Comparison of ENCODE assay signal across 25 mouse cellular contexts in genomic region chr6:145936511-145936910, GRCm38 (mm10). TPM values are rescaled to one million over a fixed set of nuclear protein-coding genes. Genes with fewer than 3 reads are reported as not detected.
A peak's percentile ranks its signal among the peaks of the same experiment; 100 is the strongest.
DNase-seq lines count a peak whose midpoint lies in the region; ATAC-seq and TF ChIP-seq lines count a peak whose summit lies in the region.
"Had no signal": no experiment of that assay in that cellular context is flagged by ENCODE, and none has a peak within 500 bp of the region (broad histone marks: within the 10 kb centered on the region; RNA-seq: fewer than 3 reads in every experiment).

No protein-coding gene starts in this region.

- no peak overlapping the region for H3K4me3 ChIP-seq in heart, adult 2 months
- no peak overlapping the region for H3K4me3 ChIP-seq in heart, embryonic 11.5 days (ENCODE audit: low read depth, low read length)
- H3K4me3 ChIP-seq in kidney, embryonic 16.5 days (ENCODE audit: low read length) = no peak overlapping the region
- H3K4me3 ChIP-seq: hindbrain, embryonic 13.5 days; layer of hippocampus, adult 2 months; left cerebral cortex, adult 2 months; limb, embryonic 12.5 days; liver, embryonic 15.5 days; midbrain, embryonic 10.5 days; midbrain, embryonic 15.5 days; neural tube, embryonic 15.5 days had no signal

- H3K9ac ChIP-seq in heart, adult 2 months (ENCODE audit: low read depth, low read length) = no peak overlapping the region
- no peak overlapping the region for H3K9ac ChIP-seq in heart, embryonic 11.5 days (ENCODE audit: low read depth, low read length)
- no peak overlapping the region for H3K9ac ChIP-seq in kidney, embryonic 16.5 days (replicated peaks; ENCODE audit: low read length)
- H3K9ac ChIP-seq: hindbrain, embryonic 13.5 days; limb, embryonic 12.5 days; liver, embryonic 15.5 days; lung, embryonic 14.5 days; midbrain, embryonic 15.5 days; neural tube, embryonic 15.5 days had no signal

- intact Hi-C loops in heart, adult 2 months (cut with DNase I) = no loop called here

- 67% methylated on average over 4 of the region's 4 CpGs for WGBS in heart, adult 2 months
- WGBS in heart, embryonic 11.5 days (ENCODE audit: insufficient replicate concordance) = 87% methylated on average over 4 of the region's 4 CpGs
- 90% methylated on average over 4 of the region's 4 CpGs for WGBS in kidney, embryonic 16.5 days

- no peaks in the 10 kb centered on the region for H3K9me3 ChIP-seq in heart, embryonic 11.5 days (replicated peaks; ENCODE audit: control insufficient read depth, low read length)
- peaks cover 6% of the 10 kb centered on the region; the same call in 1 of the 2 replicates for H3K9me3 ChIP-seq in kidney, embryonic 16.5 days (ENCODE audit: low read length)
- H3K9me3 ChIP-seq: hindbrain, embryonic 13.5 days; limb, embryonic 12.5 days; liver, embryonic 15.5 days; midbrain, embryonic 10.5 days; midbrain, embryonic 15.5 days; neural tube, embryonic 15.5 days had no signal

- TF ChIP-seq EP300 in heart, adult 2 months (IDR thresholded peaks at IDR 0.05; ENCODE audit: insufficient read depth, low read depth, low read length) = no peak

- no peak for TF ChIP-seq CTCF in heart, adult 2 months (IDR thresholded peaks at IDR 0.05)

- ATAC-seq in heart, embryonic 11.5 days (replicated peaks; ENCODE audit: insufficient number of reproducible peaks, low FRiP score, low TSS enrichment) = no peak
- no peak for ATAC-seq in kidney, embryonic 16.5 days (ENCODE audit: low FRiP score, low TSS enrichment)
- ATAC-seq: forebrain, embryonic 16.5 days; intestine, postnatal 0 days; midbrain, embryonic 15.5 days had no signal

- H3K79me2 ChIP-seq in heart, adult 2 months (replicated peaks; ENCODE audit: control insufficient read depth, insufficient read depth, low read length) = no peaks in the 10 kb centered on the region

- peaks cover 8% of the 10 kb centered on the region for H3K4me1 ChIP-seq in heart, adult 2 months (ENCODE audit: control insufficient read depth, insufficient read depth, low read length)
- H3K4me1 ChIP-seq in heart, embryonic 11.5 days (ENCODE audit: control insufficient read depth, insufficient read depth, low read length) = peaks cover 18% of the 10 kb centered on the region; the same call in 1 of the 2 replicates
- peaks cover 17% of the 10 kb centered on the region for H3K4me1 ChIP-seq in kidney, embryonic 16.5 days (ENCODE audit: insufficient read depth, low read length)
- H3K4me1 ChIP-seq: liver, embryonic 15.5 days had no signal

- H3K36me3 ChIP-seq in heart, adult 2 months (ENCODE audit: control insufficient read depth, insufficient read depth, low read length) = peaks cover 2% of the 10 kb centered on the region; the same call in 1 of the 2 replicates
- no peaks in the 10 kb centered on the region for H3K36me3 ChIP-seq in heart, embryonic 11.5 days (ENCODE audit: control insufficient read depth, insufficient read depth, low read length)
- no peaks in the 10 kb centered on the region for H3K36me3 ChIP-seq in kidney, embryonic 16.5 days (ENCODE audit: insufficient read depth, low read length)
- H3K36me3 ChIP-seq: hindbrain, embryonic 13.5 days; limb, embryonic 12.5 days; liver, embryonic 15.5 days; midbrain, embryonic 10.5 days; midbrain, embryonic 15.5 days; neural tube, embryonic 15.5 days had no signal

- no peak for DNase-seq in heart, adult 2 months
- DNase-seq in kidney, adult 18-20 months = peak; percentile 18
- DNase-seq in kidney, postnatal 14 days = peak; percentile 38
- DNase-seq in urinary bladder, postnatal 4 days (ENCODE audit: low spot score in 2 of 2) = no peak
- DNase-seq: adrenal gland, postnatal 25 days; B cell, adult 2 months; cerebellum, adult 11-12 months; cerebellum, postnatal 36 days; lung, embryonic 14.5 days; lung, postnatal 14 days; retina, postnatal 1 day; right cerebral cortex, postnatal 14 days; thymus, postnatal 4 days had no signal

- no peak for TF ChIP-seq POLR2A in heart, adult 2 months (IDR thresholded peaks at IDR 0.05; ENCODE audit: insufficient read depth, low read depth, low read length)

- no peaks in the 10 kb centered on the region for H3K27me3 ChIP-seq in heart, adult 2 months (ENCODE audit: control insufficient read depth, insufficient read depth, low read length)
- no peaks in the 10 kb centered on the region for H3K27me3 ChIP-seq in heart, embryonic 11.5 days (ENCODE audit: control insufficient read depth, insufficient read depth, low read length)
- H3K27me3 ChIP-seq in kidney, embryonic 16.5 days (ENCODE audit: insufficient read depth, low read length) = no peaks in the 10 kb centered on the region
- H3K27me3 ChIP-seq: hindbrain, embryonic 13.5 days; limb, embryonic 12.5 days; liver, embryonic 15.5 days; midbrain, embryonic 15.5 days; neural tube, embryonic 15.5 days had no signal

- peak overlapping the region; percentile 97; the same call in 1 of the 2 replicates for H3K27ac ChIP-seq in heart, adult 2 months
- H3K27ac ChIP-seq in heart, embryonic 11.5 days (ENCODE audit: low read depth, low read length) = no peak overlapping the region
- no peak overlapping the region for H3K27ac ChIP-seq in kidney, embryonic 16.5 days (ENCODE audit: low read length)
- H3K27ac ChIP-seq: hindbrain, embryonic 13.5 days; layer of hippocampus, adult 2 months; left cerebral cortex, adult 2 months; limb, embryonic 12.5 days; liver, embryonic 15.5 days; midbrain, embryonic 10.5 days; midbrain, embryonic 15.5 days; neural tube, embryonic 15.5 days had no signal

- H3K4me2 ChIP-seq in heart, embryonic 11.5 days = no peak overlapping the region
- no peak overlapping the region for H3K4me2 ChIP-seq in kidney, embryonic 16.5 days (replicated peaks; ENCODE audit: low read depth, low read length)
- H3K4me2 ChIP-seq: hindbrain, embryonic 13.5 days; limb, embryonic 12.5 days; liver, embryonic 15.5 days; midbrain, embryonic 15.5 days; neural tube, embryonic 15.5 days had no signal

RNA-seq across cellular contexts. Expression of gene Sspn, which starts 5.1 kb away (rescaled TPM):
- total RNA-seq in heart, adult 2 months (2021) = 100 to 1,000 TPM; 104 to 114 TPM
- polyA plus RNA-seq in heart, adult 2 months (2012; rRNA removed) = 62.1 and 102 TPM in 2 replicates
- polyA plus RNA-seq in heart, embryonic 11.5 days (2014; fragmentation: Nextera tagmentation; extraction: Ambion mirVana) = 35.6 and 53.3 TPM in 2 replicates
- 11.7 and 12.3 TPM in 2 replicates for polyA plus RNA-seq in kidney, embryonic 16.5 days (2015; fragmentation: Nextera tagmentation; extraction: Ambion mirVana)

Comparison
In these comparisons a context has a peak if more than half of its experiments do, and no peak if none do; other contexts are left out.
1. DNase-seq: peak in kidney, adult 18-20 months (single experiment) and kidney, postnatal 14 days (single experiment); none in heart, adult 2 months (0 of 2) and urinary bladder, postnatal 4 days (0 of 2).